Mouse (Mus musculus) embryo, embryonic 9.5 days (tissue): ENCODE data around the gene Ddx4.
"Not testable (repeated sequence)": the region's sequence is repeated elsewhere in the genome, so short reads cannot be mapped to it uniquely, and the experiment has no call there.

ENCODE experiments used
- DNase-seq: peaks from one replicate; pipeline ENCODE4 v3.0.0-alpha.2; 2017; ENCODE audit errors: extremely low spot score

Gene Ddx4

DNA sequence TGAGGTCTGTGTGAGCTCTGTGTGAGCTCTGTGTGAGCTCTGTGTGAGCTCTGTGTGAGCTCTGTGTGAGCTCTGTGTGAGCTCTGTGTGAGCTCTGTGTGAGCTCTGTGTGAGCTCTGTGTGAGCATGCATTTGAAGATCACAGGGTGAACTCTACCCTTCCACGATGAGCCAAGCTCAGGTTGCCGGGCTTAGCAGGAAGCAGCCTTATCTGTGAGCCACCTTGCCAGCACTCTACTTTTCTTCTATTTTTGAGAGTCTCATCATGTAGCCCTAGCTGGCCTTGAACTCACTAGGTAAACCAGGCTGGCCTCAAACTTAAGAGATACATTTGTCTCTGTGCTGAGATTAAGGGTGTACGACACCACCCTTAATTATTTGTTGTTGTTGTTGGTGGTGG is 15.8 kb downstream of the Ddx4 start:
- DNase-seq = no peak

- DNase-seq = no peak
These were observed 17.0 kb downstream of the Ddx4 start for GRCm38 (mm10) chr13:112635174-112635837.

- no peak for DNase-seq
These were observed 26.7 kb downstream of the Ddx4 start for GRCm38 (mm10) chr13:112625566-112625965.

- no peak for DNase-seq
These were observed 27.7 kb downstream of the Ddx4 start for GRCm38 (mm10) chr13:112624622-112625021.

DNA sequence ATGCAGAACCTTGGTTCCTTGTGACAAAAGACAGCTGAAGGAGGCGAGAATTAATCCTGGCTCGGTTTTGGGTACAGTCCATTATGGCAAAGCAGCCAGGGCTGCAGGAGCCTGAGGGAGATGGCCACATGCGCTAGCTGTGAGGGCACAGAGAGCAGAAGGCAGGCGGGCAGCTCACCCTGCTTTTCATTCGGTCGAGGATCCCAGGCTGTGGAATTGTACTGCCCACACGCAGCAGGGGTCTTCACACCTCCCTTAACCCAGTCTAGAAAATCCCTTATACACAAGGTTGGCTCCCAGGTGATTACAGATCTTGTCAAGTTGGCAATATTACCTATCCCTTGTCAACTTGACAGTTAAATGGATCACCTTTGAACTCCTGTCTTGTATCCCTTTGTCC is 28.6 kb downstream of the Ddx4 start:
- no peak for DNase-seq

GRCm38 (mm10) chr13:112621592-112621991 is 30.7 kb downstream of the Ddx4 start:
- no peak for DNase-seq

GRCm38 (mm10) chr13:112608606-112609005 is 43.7 kb downstream of the Ddx4 start:
- no peak for DNase-seq

DNA sequence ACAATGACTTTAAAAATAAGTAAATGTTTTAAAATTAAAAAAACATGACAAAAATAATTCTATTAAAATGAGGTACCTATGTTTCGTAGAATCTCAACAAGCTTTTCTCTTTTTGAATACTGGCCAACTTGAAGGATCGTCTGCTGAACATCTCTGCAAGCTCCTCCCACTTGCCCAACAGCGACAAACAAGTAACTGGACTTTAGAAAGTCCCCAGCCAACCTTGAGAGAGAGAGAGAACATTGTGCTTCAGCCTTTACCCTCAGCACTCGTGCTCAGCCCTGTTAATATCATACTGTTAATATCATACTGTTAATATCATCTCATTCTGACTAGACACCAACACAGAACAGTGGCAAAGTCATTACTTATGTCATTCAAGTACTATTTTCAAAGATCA is 47.9 kb downstream of the Ddx4 start:
- DNase-seq = no peak

GRCm38 (mm10) chr13:112603839-112604238 is 48.4 kb downstream of the Ddx4 start:
- DNase-seq = no peak

GRCm38 (mm10) chr13:112602607-112603006 is 49.7 kb downstream of the Ddx4 start:
- DNase-seq = no peak

GRCm38 (mm10) chr13:112594260-112594659 is 58.0 kb downstream of the Ddx4 start, which contains the start of gene Il31ra:
Gene Il31ra, minus strand, starts transcription at chr13:112594360.
- not testable (repeated sequence) for DNase-seq

DNA sequence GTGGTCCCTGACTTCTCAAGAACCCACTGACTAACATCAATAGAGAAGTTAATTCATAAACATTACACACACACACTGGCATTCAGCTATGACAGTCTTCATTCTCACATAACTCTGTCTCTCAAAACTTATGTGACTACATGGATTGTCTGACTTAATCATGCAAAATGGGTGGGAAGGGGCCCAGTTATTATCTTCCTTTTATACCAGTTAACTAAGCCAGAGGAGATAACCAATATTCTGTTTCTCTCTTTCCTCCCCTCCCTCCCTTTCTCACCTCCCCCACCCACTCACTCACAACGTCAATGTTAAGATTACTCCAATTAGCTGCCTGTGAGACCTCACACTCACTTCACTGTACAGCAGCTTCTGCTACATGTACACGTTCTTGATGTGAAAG is 62.0 kb downstream of the Ddx4 start:
- DNase-seq = no peak

DNA sequence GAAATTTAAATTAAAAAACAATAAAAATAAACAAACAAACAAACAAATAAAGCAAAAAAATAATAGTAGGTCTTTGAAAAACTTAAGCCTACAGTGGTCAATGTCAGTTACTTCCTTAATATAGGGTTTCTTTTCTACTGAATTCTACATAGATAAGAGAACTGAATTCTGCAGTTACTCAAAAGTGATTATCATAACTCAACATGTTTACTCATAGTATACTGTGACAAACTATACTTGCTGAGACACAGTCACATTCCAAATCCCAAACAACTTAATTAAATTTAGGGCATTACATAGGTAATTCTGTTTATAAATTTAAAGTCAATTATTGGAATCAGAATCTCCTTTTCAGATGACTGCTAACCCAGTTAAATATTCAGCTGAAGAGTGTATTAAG is 62.6 kb downstream of the Ddx4 start:
- no peak for DNase-seq

- no peak for DNase-seq
These were observed 67.6 kb downstream of the Ddx4 start for GRCm38 (mm10) chr13:112584556-112585237.

DNA sequence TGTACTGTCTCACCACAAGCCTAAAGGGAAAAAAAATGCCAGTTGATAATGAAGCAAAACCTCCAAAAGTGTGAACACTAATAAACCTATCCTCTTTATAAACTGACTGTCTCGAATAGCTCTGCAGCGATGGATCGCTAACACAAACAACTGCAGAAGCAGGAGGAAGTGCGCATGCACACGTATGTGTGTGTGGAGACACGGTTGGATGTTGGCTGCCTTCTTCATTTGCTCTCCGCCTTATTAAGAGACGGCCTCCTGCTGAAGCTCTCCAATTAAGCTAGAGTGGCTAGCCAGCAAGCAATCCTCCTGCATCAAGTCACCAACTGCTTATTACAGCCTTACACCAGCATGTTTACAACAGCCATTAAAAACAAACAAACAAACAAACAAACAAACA is 70.0 kb downstream of the Ddx4 start:
- no peak for DNase-seq

- no peak for DNase-seq
These were observed 70.5 kb downstream of the Ddx4 start for GRCm38 (mm10) chr13:112581796-112582195.

GRCm38 (mm10) chr13:112580590-112581320 is 71.5 kb downstream of the Ddx4 start:
- DNase-seq = no peak

DNA sequence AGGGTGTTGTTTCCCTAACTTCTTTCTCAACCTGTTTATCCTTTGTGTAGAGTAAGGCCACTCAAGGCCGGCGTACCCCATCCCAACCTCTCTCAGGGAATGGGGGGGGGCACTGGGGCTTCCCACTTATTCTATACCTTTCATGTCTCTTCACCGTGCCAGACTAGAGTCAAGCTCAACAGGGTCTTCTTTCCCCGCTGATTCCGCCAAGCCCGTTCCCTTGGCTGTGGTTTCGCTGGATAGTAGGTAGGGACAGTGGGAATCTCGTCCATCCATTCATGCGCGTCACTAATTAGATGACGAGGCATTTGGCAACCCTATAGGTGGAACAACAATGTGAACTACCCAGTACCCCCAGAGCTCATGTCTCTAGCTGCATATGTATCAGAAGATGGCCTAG is 74.2 kb downstream of the Ddx4 start:
- not testable (repeated sequence) for DNase-seq

- no peak for DNase-seq
These were observed 78.5 kb downstream of the Ddx4 start for GRCm38 (mm10) chr13:112573800-112574199.

GRCm38 (mm10) chr13:112570768-112571167 is 81.5 kb downstream of the Ddx4 start:
- no peak for DNase-seq

GRCm38 (mm10) chr13:112569606-112570005 is 82.7 kb downstream of the Ddx4 start:
- DNase-seq = no peak

- DNase-seq = no peak
These were observed 91.6 kb downstream of the Ddx4 start for GRCm38 (mm10) chr13:112560554-112561138.
